Mouse (Mus musculus) adrenal gland (tissue): Measurements from ENCODE around the gene Zc4h2.

ENCODE experiments used
- intact Hi-C: fragments of 180-260 bp; cut with DNase I; formaldehyde crosslinking; loops from one replicate; pipeline ENCODE4 v1.15.1; 2025
- long read RNA-seq, 2 experiments: library from polyadenylated mRNA; unstranded; transcript quantifications; one replicate each; pipeline ENCODE4 v2.0.0; 2020; ENCODE audit warnings: borderline replicate concordance in 1 of 2; ENCODE audit not compliant: insufficient replicate concordance in 1 of 2

Zc4h2 gene
- long read RNA-seq, experiment 1, partial matches to known transcripts: 0 of 1 reads
- long read RNA-seq, experiment 1, other reads (novel, unspliced or antisense): 0 of 1 reads
- long read RNA-seq, experiment 2, partial matches to known transcripts: 0 of 4 reads
- long read RNA-seq, experiment 2, other reads (novel, unspliced or antisense): 0 of 4 reads

GRCm38 (mm10) chrX:95657804-95658599 is at the start of gene Zc4h2:
TSS of gene Zc4h2 (minus strand) at chrX:95658509.
- intact Hi-C loops: loop anchor here (10.0 kb wide), 1 partner anchor 213 kb away; the partner anchor contains the start of gene Amer1

GRCm38 (mm10) chrX:95687119-95687518 is 28.8 kb upstream of the Zc4h2 start:
- intact Hi-C loops: no loop called here

- intact Hi-C loops: no loop called here
Observed at GRCm38 (mm10) chrX:95682206-95682605, 23.9 kb upstream of the Zc4h2 start.

GRCm38 (mm10) chrX:95658600-95659084 is 333 bp upstream of the Zc4h2 start:
- intact Hi-C loops: loop anchor here (10.0 kb wide), 1 partner anchor 214 kb away; the partner anchor contains the start of gene Amer1

GRCm38 (mm10) chrX:95600609-95601008 is 57.7 kb downstream of the Zc4h2 start:
- intact Hi-C loops: no loop called here
